Comparison of ENCODE assay signal across 9 mouse cellular contexts in genomic region chr5:92679441-92679840, GRCm38 (mm10). TPM values are rescaled to one million over a fixed set of nuclear protein-coding genes. Genes with fewer than 3 reads are reported as not detected.
A peak's percentile ranks its signal among the peaks of the same experiment; 100 is the strongest.
DNase-seq lines count a peak whose midpoint lies in the region; ATAC-seq and TF ChIP-seq lines count a peak whose summit lies in the region.
"Had no signal": no experiment of that assay in that cellular context is flagged by ENCODE, and none has a peak within 500 bp of the region (broad histone marks: within the 10 kb centered on the region; RNA-seq: fewer than 3 reads in every experiment).

No protein-coding gene starts in this region.

- H3K4me3 ChIP-seq in left cerebral cortex, adult 2 months = no peak overlapping the region
- H3K4me3 ChIP-seq: lung, embryonic 15.5 days had no signal

- peak; percentile 82 for TF ChIP-seq CTCF in left cerebral cortex, adult 2 months (IDR thresholded peaks at IDR 0.05)

- ATAC-seq in erythroblast, adult 5-6 weeks (replicated peaks; ENCODE audit: low FRiP score, poor library complexity, severe bottlenecking) = no peak

- intact Hi-C loops in left cerebral cortex, adult 2 months (cut with DNase I) = loop anchor here (1.0 to 10.0 kb wide), 5 partner anchors 47 to 648 kb away; no protein-coding TSS in a partner anchor

- no peak overlapping the region for H3K27ac ChIP-seq in left cerebral cortex, adult 2 months
- H3K27ac ChIP-seq: lung, embryonic 15.5 days had no signal

- peak; percentile 39 for DNase-seq in cerebellum, adult 9-10 months
- no peak for DNase-seq in cerebellum, adult 11 months
- peak in 1 of 2 experiments; percentile 38 for DNase-seq in left cerebral cortex, adult 2 months (ENCODE audit: extremely low spot score in 1 of 2, low spot score in 2 of 2)
- DNase-seq in left cerebral cortex, adult 11 months (ENCODE audit: low spot score) = no peak
- peak; percentile 77 for DNase-seq in adipocyte (ENCODE audit: low spot score)
- DNase-seq in layer of hippocampus, postnatal 10 days (ENCODE audit: low spot score in 2 of 2) = peak; percentile 30 to 56
- DNase-seq in spleen, postnatal 36 days (ENCODE audit: low spot score in 2 of 2) = no peak

RNA-seq across cellular contexts. Expression of gene Shroom3, which starts 3.8 kb away (rescaled TPM):
- total RNA-seq in left cerebral cortex, adult 2 months (2021) = 1 to 10 TPM; 4.3 to 6.3 TPM
- total RNA-seq in layer of hippocampus, postnatal 10 days (2021) = 1 to 10 TPM; 2.5 to 3.8 TPM
- 0.96 TPM in 1 of 2 replicates, not detected in the other for total RNA-seq in erythroblast, adult 5-6 weeks (2015; ENCODE audit: low replicate concordance)
- total RNA-seq in erythroblast, adult 5-6 weeks (2017; ENCODE audit: low replicate concordance) = not detected in 2 replicates

RNA-seq across cellular contexts. Expression of gene Ccdc158, which starts 4.4 kb away (rescaled TPM):
- under 1 TPM; 0.36 to 0.54 TPM for total RNA-seq in left cerebral cortex, adult 2 months (2021)
- total RNA-seq in layer of hippocampus, postnatal 10 days (2021) = under 1 TPM; 0.50 to 0.74 TPM
- total RNA-seq in erythroblast, adult 5-6 weeks (2015; ENCODE audit: low replicate concordance) = 0.77 and 2.9 TPM in 2 replicates
- 0.56 TPM in 1 of 2 replicates, not detected in the other for total RNA-seq in erythroblast, adult 5-6 weeks (2017; ENCODE audit: low replicate concordance)

Comparison
In these comparisons a context has a peak if more than half of its experiments do, and no peak if none do; other contexts are left out.
1. DNase-seq: peak in cerebellum, adult 9-10 months (single experiment), adipocyte (single experiment) and layer of hippocampus, postnatal 10 days (2 of 2); none in cerebellum, adult 11 months (single experiment), left cerebral cortex, adult 11 months (single experiment) and spleen, postnatal 36 days (0 of 2).